Mouse (Mus musculus): ENCODE data around the gene Rcan2.

DNA sequence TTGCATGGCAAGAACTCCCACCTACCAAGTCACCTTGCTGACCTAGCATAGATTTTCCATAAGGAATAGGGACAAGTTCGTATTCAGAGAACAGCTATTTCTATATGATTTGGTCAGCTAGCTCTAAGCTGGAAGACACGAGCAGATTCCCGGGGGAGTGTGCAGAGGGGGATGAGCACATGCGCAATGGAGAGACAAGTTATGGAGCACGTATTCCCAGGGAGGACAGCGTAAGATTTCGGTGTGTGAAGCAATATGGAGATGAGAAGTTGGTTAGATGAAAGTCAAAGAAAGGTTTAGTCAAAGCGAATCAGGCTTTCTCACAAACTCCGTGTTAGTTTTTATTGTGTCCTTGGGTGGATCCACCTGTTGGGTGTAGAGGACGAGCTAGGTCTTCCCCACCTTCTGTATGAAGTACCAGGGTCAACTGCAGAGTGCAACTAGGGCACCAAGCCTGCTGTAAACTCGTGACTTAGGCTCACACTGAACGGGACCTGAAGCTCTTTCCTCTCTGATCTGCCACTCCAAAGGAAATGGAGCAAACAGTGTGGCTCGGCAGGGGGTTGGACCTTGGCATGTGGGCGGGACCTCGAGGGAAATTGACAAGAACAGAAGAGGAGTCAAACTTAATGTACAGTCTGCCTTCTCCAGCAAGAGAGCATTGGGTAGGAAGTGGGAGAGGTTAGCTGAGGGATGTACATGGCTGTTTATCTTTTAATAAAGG, 31.4 kb downstream of the Rcan2 start:
- no peak for TF ChIP-seq CTCF (IDR thresholded peaks at IDR 0.05; ENCODE audit: extremely low read depth, insufficient read length, insufficient replicate concordance, low read depth, low read length)
- TF ChIP-seq POLR2A (IDR thresholded peaks at IDR 0.05; ENCODE audit: low read depth, low read length) = no peak
